Mouse (Mus musculus) liver, postnatal 0 days (tissue): ENCODE measurements at regions not wholly inside any gene's neighbourhood (a gene's known extent, or its start where the extent isn't known, plus 50 kb on each side); places are given as distances from the start of the nearest gene placed in this dataset.

Source experiments
- CTCF ChIP-seq: sonication (generic); IDR thresholded peaks from 2 replicates; pipeline ENCODE4 v1.5.1; 2016; ENCODE audit warnings: antibody characterized with exemption, low read depth
- EP300 ChIP-seq: IDR thresholded peaks from 2 replicates; pipeline ENCODE4 v1.6.1; 2016; ENCODE audit warnings: antibody characterized with exemption, low read depth, mild to moderate bottlenecking

DNA sequence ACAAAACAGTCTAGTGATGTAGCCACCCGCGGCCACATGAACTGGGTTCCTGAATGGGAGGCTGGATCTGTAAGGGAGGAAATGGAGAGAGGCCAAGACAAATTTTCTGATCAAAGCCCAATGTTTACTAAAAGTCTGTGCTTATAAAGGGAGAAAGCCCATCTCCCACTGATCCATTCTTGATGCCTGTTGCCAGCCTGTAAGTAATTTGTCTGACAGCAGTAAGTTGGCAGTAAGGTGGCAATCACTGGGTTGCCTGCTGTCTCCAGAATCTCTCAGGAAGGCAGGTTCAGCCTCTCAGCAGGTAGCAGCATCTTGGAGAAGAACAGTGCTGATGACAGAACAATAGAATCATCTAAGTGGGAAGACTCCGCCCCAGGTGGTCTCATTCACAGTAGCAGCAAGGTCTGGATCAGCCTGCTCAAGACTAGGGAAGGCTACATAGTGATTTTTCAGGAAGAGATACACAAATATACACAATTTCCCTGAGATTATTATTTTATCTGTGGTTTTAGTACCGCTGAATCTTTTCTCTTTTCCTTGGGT is 327.9 kb downstream of the Impad1 start:
- no peak for TF ChIP-seq CTCF
- TF ChIP-seq EP300: no peak
